Mouse (Mus musculus) embryonic fibroblast, embryonic 13.5 days (primary cell): Measurements from ENCODE around the gene Hpse2.

Source experiments
- CTCF ChIP-seq: IDR thresholded peaks from 2 replicates; pipeline ENCODE4 v1.5.1; 2011; ENCODE audit warnings: mild to moderate bottlenecking, control low read depth, low read length, moderate library complexity, borderline replicate concordance; ENCODE audit not compliant: insufficient read depth
- POLR2A ChIP-seq: IDR thresholded peaks from 2 replicates; pipeline ENCODE4 v1.6.1; 2011; ENCODE audit warnings: low read depth, mild to moderate bottlenecking, control low read depth, low read length, moderate library complexity

DNA sequence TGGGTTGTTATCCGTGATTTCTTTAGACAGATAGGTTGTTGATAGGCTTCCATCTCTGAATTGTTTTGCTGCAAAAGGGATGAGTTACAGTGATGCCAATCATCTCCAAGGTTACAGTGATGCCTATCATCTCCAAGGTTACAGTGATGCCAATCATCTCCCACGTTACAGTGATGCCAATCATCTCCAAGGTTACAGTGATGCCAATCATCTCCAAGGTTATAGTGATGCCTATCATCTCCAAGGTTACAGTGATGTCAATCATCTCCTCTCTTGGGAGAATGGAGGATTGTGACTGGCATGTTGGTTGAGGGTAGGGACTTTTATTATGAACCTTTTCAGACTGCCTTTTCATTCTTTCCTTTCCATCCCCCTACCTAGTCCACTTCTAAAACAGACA lies 570.4 kb downstream of the Hpse2 start:
- TF ChIP-seq CTCF, result no peak
- no peak for TF ChIP-seq POLR2A
